In genomic region chr5:92604452-92605247, GRCm38 (mm10) we compare ENCODE assay signal across 9 mouse cellular contexts. TPM values are rescaled to one million over a fixed set of nuclear protein-coding genes. Genes with fewer than 3 reads are reported as not detected.
DNase-seq lines count a peak whose midpoint lies in the region; ATAC-seq and TF ChIP-seq lines count a peak whose summit lies in the region.
"Had no signal": no experiment of that assay in that cellular context is flagged by ENCODE, and none has a peak within 500 bp of the region (broad histone marks: within the 10 kb centered on the region; RNA-seq: fewer than 3 reads in every experiment).

No protein-coding gene starts in this region.

- ATAC-seq in forebrain, embryonic 14.5 days: no peak

- no peaks in the 10 kb centered on the region for H3K9me3 ChIP-seq in forebrain, embryonic 14.5 days (replicated peaks; ENCODE audit: control insufficient read depth, low read length)
- H3K9me3 ChIP-seq in forebrain, embryonic 10.5 days: no peaks in the 10 kb centered on the region
- H3K9me3 ChIP-seq: midbrain, embryonic 12.5 days had no signal

- intact Hi-C loops in heart, postnatal 14 days (cut with DNase I): loop anchor here (5.0 kb wide), 2 partner anchors 137 to 162 kb away; no protein-coding TSS in a partner anchor

- H3K27ac ChIP-seq in forebrain, embryonic 14.5 days (ENCODE audit: low read depth, low read length): no peak overlapping the region
- no peak overlapping the region for H3K27ac ChIP-seq in forebrain, embryonic 10.5 days
- H3K27ac ChIP-seq: midbrain, embryonic 12.5 days had no signal

- no peaks in the 10 kb centered on the region for H3K36me3 ChIP-seq in forebrain, embryonic 14.5 days (ENCODE audit: control insufficient read depth, insufficient read depth, low read length)
- no peaks in the 10 kb centered on the region for H3K36me3 ChIP-seq in forebrain, embryonic 10.5 days (replicated peaks)
- H3K36me3 ChIP-seq: midbrain, embryonic 12.5 days had no signal

- no peak overlapping the region for H3K4me2 ChIP-seq in forebrain, embryonic 14.5 days (ENCODE audit: low read length)

- no peak for TF ChIP-seq POLR2A in lung, adult 2 months (IDR thresholded peaks at IDR 0.05; ENCODE audit: borderline replicate concordance, extremely low read depth, low read depth, low read length)

- H3K4me1 ChIP-seq in forebrain, embryonic 14.5 days (ENCODE audit: control insufficient read depth, insufficient read depth, low read length): no peaks in the 10 kb centered on the region
- peaks cover 17% of the 10 kb centered on the region for H3K4me1 ChIP-seq in forebrain, embryonic 10.5 days
- peaks cover 4% of the 10 kb centered on the region for H3K4me1 ChIP-seq in lung, adult 2 months (ENCODE audit: control insufficient read depth, insufficient read depth, low read length)

- peak; percentile 18 for DNase-seq in forebrain, embryonic 14.5 days (ENCODE audit: low spot score)
- no peak for DNase-seq in forebrain, embryonic 10.5 days (ENCODE audit: extremely low spot score, low spot score)
- peak; percentile 58 for DNase-seq in adrenal gland, postnatal 10 days
- peak; percentile 24 to 49 for DNase-seq in heart, postnatal 14 days
- DNase-seq in lung, adult 2 months: peak; percentile 41
- no peak for DNase-seq in left cerebral cortex, adult 8-10 months (ENCODE audit: low spot score in 2 of 2)
- no peak for DNase-seq in thymus, postnatal 10 days (ENCODE audit: low spot score in 2 of 2)
- DNase-seq in layer of hippocampus, postnatal 36 days: no peak

- 75% methylated on average over 10 of the region's 10 CpGs for WGBS in forebrain, embryonic 14.5 days
- WGBS in forebrain, embryonic 10.5 days: 87% methylated on average over 10 of the region's 10 CpGs
- WGBS in lung, adult 2 months: 33% methylated on average over 10 of the region's 10 CpGs

- TF ChIP-seq CTCF in lung, adult 2 months (IDR thresholded peaks at IDR 0.05; ENCODE audit: insufficient read depth, low read length): no peak

- no peak overlapping the region for H3K4me3 ChIP-seq in forebrain, embryonic 14.5 days (ENCODE audit: low read depth, low read length)
- H3K4me3 ChIP-seq in forebrain, embryonic 10.5 days: no peak overlapping the region
- H3K4me3 ChIP-seq in lung, adult 2 months (replicated peaks; ENCODE audit: extremely low read depth, low read depth, low read length): peak overlapping the region; percentile 10
- H3K4me3 ChIP-seq: midbrain, embryonic 12.5 days had no signal

- H3K27me3 ChIP-seq in forebrain, embryonic 14.5 days (replicated peaks; ENCODE audit: control insufficient read depth, insufficient read depth, low read length): peaks cover 4% of the 10 kb centered on the region
- H3K27me3 ChIP-seq in forebrain, embryonic 10.5 days (ENCODE audit: poor library complexity, severe bottlenecking): peaks cover 38% of the 10 kb centered on the region

- H3K9ac ChIP-seq in forebrain, embryonic 14.5 days (ENCODE audit: low read length): no peak overlapping the region
- H3K9ac ChIP-seq: midbrain, embryonic 12.5 days had no signal

RNA-seq across cellular contexts. Expression of gene Stbd1, which starts 1.8 kb away (rescaled TPM):
- polyA plus RNA-seq in forebrain, embryonic 14.5 days (2014; fragmentation: Nextera tagmentation; extraction: Ambion mirVana): 3.5 and 4.0 TPM in 2 replicates
- polyA plus RNA-seq in forebrain, embryonic 10.5 days (2016; fragmentation: Nextera tagmentation; extraction: Ambion mirVana): 7.0 and 7.1 TPM in 2 replicates
- total RNA-seq in adrenal gland, postnatal 10 days (2021): 10 to 100 TPM; 16.8 to 18.6 TPM
- 1 to 10 TPM; 2.6 to 4.0 TPM for total RNA-seq in heart, postnatal 14 days (2021)
- polyA plus RNA-seq in lung, adult 2 months (2012; rRNA removed): 9.7 and 12.9 TPM in 2 replicates
- total RNA-seq in left cerebral cortex, adult 8-10 months (2022): 1 to 10 TPM in 2 of 4 experiments, under 1 TPM in 2; 0.78 to 1.3 (median 1.0) TPM
- 1 to 10 TPM; 3.2 to 3.5 TPM for total RNA-seq in layer of hippocampus, postnatal 36 days (2021)

RNA-seq across cellular contexts. Expression of gene Fam47e, which starts 49.8 kb away (rescaled TPM):
- polyA plus RNA-seq in forebrain, embryonic 14.5 days (2014; fragmentation: Nextera tagmentation; extraction: Ambion mirVana): 0.63 and 0.66 TPM in 2 replicates
- not detected in 2 replicates for polyA plus RNA-seq in forebrain, embryonic 10.5 days (2016; fragmentation: Nextera tagmentation; extraction: Ambion mirVana)
- total RNA-seq in adrenal gland, postnatal 10 days (2021): not detected
- not detected for total RNA-seq in heart, postnatal 14 days (2021)
- 6.2 and 9.1 TPM in 2 replicates for polyA plus RNA-seq in lung, adult 2 months (2012; rRNA removed)
- total RNA-seq in left cerebral cortex, adult 8-10 months (2022): 1 to 10 TPM in 1 of 4 experiments, under 1 TPM in 2, not detected in 1; 0.63 to 1.0 (median 0.68) TPM
- total RNA-seq in layer of hippocampus, postnatal 36 days (2021): under 1 TPM in 1 of 2 experiments, not detected in 1; 0.30 TPM
- polyA plus RNA-seq: midbrain, embryonic 12.5 days had no signal

Comparison
In these comparisons a context has a peak if more than half of its experiments do, and no peak if none do; other contexts are left out.
1. DNase-seq: peak in forebrain, embryonic 14.5 days (single experiment), adrenal gland, postnatal 10 days (single experiment), heart, postnatal 14 days (2 of 2) and lung, adult 2 months (single experiment); none in forebrain, embryonic 10.5 days (single experiment), left cerebral cortex, adult 8-10 months (0 of 2), thymus, postnatal 10 days (0 of 2) and layer of hippocampus, postnatal 36 days (0 of 2).